Mouse (Mus musculus) yolk sac, embryonic 10.5 days (tissue): ENCODE data around the gene Polr3e.

Source experiments
- DNase-seq: peaks from one replicate; pipeline ENCODE4 v3.0.0-alpha.2; 2017; ENCODE audit warnings: low spot score

The Polr3e gene

DNA sequence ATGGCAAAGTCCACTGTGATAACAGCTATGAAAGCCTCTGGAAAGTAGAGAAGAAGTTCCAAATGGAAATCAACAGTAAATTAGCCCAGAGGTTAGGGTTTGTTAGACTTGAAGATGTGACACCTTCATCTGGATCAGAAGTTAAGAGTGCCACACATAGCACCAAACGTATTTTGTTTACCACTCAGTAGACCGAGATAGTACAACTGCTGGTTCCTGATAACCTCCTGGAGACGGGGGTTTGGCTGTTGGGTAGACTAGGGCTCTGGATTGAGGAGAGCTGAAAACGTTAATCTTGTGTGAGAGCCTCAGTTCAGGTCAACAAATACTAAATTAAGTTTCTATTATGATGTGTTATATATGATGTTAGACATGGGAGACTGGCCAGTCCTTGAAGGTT, 62.5 kb downstream of the Polr3e start:
- DNase-seq: no peak

DNA sequence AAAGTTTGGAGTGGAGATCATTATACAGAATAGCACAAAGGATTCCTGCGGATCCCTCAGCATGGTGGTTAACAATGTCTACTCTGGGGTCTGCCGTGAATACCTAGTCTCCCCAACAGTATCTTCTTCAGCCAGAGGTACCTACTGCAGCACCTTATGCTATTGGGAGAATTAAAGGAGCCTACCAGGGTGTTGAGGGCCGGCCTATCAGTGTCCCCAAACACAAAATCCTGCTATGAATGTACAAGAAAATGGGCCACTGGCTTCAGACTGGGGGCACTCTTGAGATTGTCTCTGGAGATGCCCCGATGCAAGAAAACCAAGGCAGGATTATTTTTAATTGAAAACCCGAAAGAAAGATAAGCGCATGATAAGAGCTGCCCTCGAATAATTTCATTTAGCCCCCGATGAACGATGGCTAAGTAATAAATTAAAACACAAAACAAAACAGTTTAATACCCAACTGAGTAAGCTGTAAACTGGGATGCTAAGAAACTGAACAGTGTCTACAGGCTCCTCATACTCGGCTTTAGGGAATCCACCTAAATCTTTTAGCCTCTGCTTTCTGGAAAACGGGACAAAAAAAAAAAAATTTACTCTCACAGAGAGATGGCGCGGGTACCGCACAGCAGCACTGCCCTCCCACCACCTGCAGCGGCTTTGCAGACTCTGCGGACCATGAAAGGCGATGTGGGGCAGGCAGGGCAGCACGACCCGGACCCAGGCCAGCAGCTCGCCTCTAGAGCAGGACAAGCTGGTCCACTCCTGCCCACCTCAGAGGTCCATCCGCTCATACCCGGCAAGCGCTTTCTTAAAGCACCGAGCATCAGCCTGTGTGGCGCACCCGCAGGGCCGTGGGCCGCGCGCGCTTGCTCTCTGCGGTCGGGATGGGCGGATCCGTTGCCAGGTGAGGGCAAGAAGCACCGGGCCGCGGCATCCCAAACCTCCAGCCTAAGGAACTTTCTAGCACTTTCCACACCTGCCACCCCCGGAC, 63.7 kb downstream of the Polr3e start:
- peak; percentile 66 for DNase-seq

DNA sequence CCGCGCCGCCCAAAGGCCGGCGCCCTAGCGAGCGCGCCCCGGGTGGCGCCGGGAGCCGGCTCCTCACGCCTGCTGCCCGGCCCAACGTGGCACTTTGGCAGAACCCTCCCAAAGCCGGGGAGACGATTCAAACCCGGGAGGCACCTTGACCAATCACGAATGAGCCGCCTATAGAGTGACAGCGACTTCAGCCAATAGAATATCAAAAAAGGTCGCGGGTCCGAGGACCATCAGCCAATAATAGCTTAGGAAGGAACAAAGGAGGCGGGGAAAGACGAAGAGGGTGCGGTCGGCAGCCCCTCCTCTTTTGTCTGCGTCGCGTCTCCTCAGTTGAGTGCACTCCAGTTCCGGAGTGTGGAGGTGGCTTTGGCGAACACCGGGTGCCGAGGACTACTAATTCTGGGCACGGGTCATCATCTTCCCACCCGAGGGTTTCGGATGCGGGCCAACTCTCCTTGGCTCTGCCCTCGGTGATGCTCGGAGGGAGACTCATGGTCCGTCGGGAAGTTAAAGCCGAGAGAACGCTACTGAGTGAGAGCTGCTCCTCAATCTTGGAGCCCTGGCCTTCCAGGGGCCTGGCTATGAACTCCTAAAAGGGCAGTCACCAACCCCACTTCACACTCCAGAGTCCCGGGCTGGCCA, 64.8 kb downstream of the Polr3e start, which contains the start of the genes Cdr2 and Mfsd13b:
Cdr2 (minus strand) TSS at position 113 of the 642 bp plus-strand sequence.
Mfsd13b (plus strand) TSS at position 310 of the 642 bp plus-strand sequence.
- DNase-seq: peak; percentile 98

DNA sequence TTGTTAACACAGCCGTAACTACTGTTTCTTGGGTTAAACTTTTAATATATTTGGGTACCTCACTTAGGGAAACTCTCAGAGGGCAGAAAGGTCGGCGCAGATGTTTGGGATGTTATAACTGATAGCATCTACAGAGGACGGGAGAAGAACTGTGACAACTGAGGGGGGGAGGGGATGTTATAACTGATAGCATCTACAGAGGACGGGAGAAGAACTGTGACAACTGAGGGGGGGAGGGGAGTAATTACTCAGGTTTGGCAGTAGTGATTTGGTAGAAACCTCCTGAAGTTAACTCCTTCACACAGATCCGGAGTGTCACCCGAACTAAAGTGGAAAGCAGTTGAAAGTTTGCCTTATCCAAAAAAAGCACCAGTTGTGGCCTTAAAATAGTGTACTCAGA, 65.4 kb downstream of the Polr3e start:
- no peak for DNase-seq

DNA sequence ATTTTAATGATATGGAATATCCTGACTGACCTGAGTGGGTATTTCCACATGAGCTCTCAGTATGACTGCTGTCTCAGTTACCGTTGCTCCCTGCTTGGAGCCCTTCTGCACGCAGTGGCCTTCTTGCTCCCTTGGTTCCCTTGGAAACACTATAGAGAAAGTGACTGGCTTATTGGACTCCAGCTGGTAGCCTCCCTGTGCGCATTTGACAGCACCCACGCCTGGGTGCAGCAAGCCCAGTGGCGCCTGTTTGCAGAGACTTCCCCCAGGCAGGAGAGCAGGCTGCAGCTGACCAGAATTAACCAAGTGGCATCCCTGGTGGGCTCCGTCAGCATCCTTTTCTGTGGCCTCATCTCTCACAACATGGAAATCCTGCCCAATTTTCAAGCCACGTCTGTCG, 73.6 kb downstream of the Polr3e start:
- no peak for DNase-seq
